Mouse (Mus musculus) stomach, embryonic 14.5 days (tissue): ENCODE measurements around the gene Tubb3. TPM values are rescaled to one million over a fixed set of nuclear protein-coding genes. Genes with fewer than 3 reads are reported as not detected.

Experiments
- ATAC-seq: fragments of 200-750 bp; cut with Nextera tagmentation; 2 replicates; pipeline ENCODE4 v1.8.0; 2017; ENCODE audit warnings: low read depth, moderate TSS enrichment; ENCODE audit not compliant: insufficient number of reproducible peaks, insufficient read depth, low FRiP score
- H3K27ac ChIP-seq: fragments of 300-500 bp; sonication (generic); 2 replicates; pipeline ENCODE4 v1.5.1; 2014; ENCODE audit warnings: mild to moderate bottlenecking, low read length, moderate library complexity, mixed read lengths
- H3K27me3 ChIP-seq: fragments of 300-500 bp; sonication (generic); 2 replicates; pipeline ENCODE4 v1.6.1; 2014; ENCODE audit warnings: low read length, control low read depth, mixed read lengths; ENCODE audit not compliant: control insufficient read depth, insufficient read depth
- H3K36me3 ChIP-seq: fragments of 300-500 bp; sonication (generic); 2 replicates; pipeline ENCODE4 v1.6.1; 2014; ENCODE audit warnings: mild to moderate bottlenecking, control low read depth, low read length, moderate library complexity, mixed read lengths; ENCODE audit not compliant: control insufficient read depth, insufficient read depth
- H3K4me1 ChIP-seq: fragments of 300-500 bp; sonication (generic); 2 replicates; pipeline ENCODE4 v1.6.1; 2014; ENCODE audit warnings: low read length, control low read depth, mixed read lengths; ENCODE audit not compliant: control insufficient read depth, insufficient read depth
- H3K4me2 ChIP-seq: fragments of 300-500 bp; sonication (generic); replicated peaks from 2 replicates; pipeline ENCODE4 v1.6.1; 2014; ENCODE audit warnings: low read depth, low read length, control low read depth
- H3K4me3 ChIP-seq: fragments of 300-500 bp; sonication (generic); 2 replicates; pipeline ENCODE4 v1.5.1; 2014; ENCODE audit warnings: low read depth, low read length, control low read depth
- H3K9ac ChIP-seq: fragments of 300-500 bp; sonication (generic); replicated peaks from 2 replicates; pipeline ENCODE4 v1.6.1; 2014; ENCODE audit warnings: low read depth, mild to moderate bottlenecking, control low read depth, low read length, moderate library complexity, mixed read lengths
- H3K9me3 ChIP-seq: fragments of 300-500 bp; sonication (generic); 2 replicates; pipeline ENCODE4 v1.6.1; 2016; ENCODE audit warnings: low read depth, low read length, control low read depth; ENCODE audit not compliant: control insufficient read depth
- WGBS: fragments of 180-500 bp; shearing (Covaris S2); extraction: QIAGEN DNeasy Blood & Tissue Kit; methylation state at CpG from one replicate; pipeline ENCODE4 v1.1.7; 2014; 5-methylcytosine and 5-hydroxymethylcytosine counted together
- polyA plus RNA-seq: library from polyadenylated mRNA; unstranded; fragments of >200 nt; fragmentation: Nextera tagmentation; extraction: Ambion mirVana; gene quantifications from 2 replicates; pipeline ENCODE4 v1.2.1, GENCODE M21; 2014

Tubb3 gene
- 83.3 and 89.6 TPM in 2 replicates for polyA plus RNA-seq

DNA sequence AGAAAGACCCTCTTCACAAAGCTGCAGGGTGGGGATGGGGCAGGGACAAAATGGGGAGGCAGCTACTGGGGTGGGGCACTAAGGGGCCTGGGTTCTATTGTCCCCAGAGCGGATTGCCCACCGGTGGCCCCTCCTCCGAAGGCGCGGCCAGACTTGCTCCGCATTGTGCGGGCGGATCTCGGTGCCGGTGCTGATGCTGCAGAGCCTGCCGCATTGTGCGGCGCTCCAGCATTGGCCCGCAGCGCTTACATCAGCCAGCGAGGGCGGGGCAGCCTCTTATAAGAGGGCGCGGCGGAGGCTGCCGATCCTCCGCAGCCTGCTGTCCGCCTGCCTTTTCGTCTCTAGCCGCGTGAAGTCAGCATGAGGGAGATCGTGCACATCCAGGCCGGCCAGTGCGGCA is at the start of gene Tubb3:
Tubb3 (plus strand) TSS at position 179 of the 400 bp plus-strand sequence.
- peaks cover 48% of the 10 kb centered on the region for H3K27me3 ChIP-seq
- H3K36me3 ChIP-seq: no peaks in the 10 kb centered on the region
- peak within 1 kb of the TSS; percentile 24 for H3K4me3 ChIP-seq
- under 1% methylated on average over 29 of the region's 29 CpGs for WGBS
- H3K27ac ChIP-seq: no peak within 1 kb of the TSS
- no peak within 1 kb of the TSS for H3K9ac ChIP-seq
- peak within 1 kb of the TSS; percentile 37 for H3K4me2 ChIP-seq
- H3K9me3 ChIP-seq: no peaks in the 10 kb centered on the region
- no peaks in the 10 kb centered on the region for H3K4me1 ChIP-seq
- peak; percentile 55; the same call in 1 of the 2 replicates for ATAC-seq

DNA sequence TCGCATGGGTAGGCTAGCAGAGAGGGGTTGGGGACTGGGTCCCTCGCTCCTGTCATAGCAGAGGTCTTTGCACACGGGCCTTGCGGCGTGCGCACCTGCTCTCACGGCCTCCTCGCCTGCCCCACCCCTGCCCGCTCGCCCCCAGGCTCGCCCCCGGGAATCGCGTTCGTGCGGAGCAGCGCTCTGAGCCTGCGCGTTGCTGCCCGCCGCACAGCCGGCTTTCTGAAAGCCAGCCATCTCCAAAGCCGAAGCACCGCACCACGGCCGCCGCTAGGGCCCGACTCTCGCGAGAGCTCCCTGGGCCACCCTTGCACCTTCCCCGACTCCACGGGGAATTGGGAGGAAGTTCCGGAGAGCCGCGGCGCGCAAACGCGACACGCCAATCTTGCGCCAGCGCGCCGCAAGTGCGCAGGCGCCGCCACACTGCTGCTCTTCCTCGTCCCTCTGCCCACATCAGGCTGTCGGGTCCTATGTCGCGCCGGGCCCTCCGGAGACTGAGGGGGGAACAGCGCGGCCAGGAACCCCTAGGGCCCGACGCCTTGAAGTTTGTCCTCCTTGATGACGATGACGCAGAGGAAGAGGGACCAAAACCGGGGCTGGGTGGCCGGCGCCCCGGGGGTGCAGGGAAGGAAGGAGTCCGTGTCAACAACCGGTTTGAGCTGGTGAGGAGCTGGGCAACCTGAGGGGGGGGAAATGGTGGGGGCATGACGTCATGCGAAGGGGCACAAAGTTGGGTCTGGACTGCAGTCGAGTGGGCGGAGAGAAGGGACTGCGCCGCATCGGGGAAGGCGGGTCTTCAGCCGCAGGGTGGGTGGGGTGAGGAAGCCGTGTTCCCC is 37.6 kb upstream of the Tubb3 start, which contains the start of gene Tcf25:
Tcf25 (plus strand) TSS at position 351 of the 836 bp plus-strand sequence.
- under 1% methylated on average over 75 of the region's 75 CpGs for WGBS
- no peaks in the 10 kb centered on the region for H3K36me3 ChIP-seq
- peak within 1 kb of the TSS; percentile 73 for H3K4me3 ChIP-seq
- peak within 1 kb of the TSS; percentile 67 for H3K9ac ChIP-seq
- H3K27me3 ChIP-seq: no peaks in the 10 kb centered on the region
- peak within 1 kb of the TSS; percentile 96 for H3K27ac ChIP-seq
- H3K4me2 ChIP-seq: peak within 1 kb of the TSS; percentile 87
- ATAC-seq: peak; percentile 92
- H3K4me1 ChIP-seq: peaks cover 5% of the 10 kb centered on the region; the same call in 1 of the 2 replicates
- H3K9me3 ChIP-seq: no peaks in the 10 kb centered on the region

DNA sequence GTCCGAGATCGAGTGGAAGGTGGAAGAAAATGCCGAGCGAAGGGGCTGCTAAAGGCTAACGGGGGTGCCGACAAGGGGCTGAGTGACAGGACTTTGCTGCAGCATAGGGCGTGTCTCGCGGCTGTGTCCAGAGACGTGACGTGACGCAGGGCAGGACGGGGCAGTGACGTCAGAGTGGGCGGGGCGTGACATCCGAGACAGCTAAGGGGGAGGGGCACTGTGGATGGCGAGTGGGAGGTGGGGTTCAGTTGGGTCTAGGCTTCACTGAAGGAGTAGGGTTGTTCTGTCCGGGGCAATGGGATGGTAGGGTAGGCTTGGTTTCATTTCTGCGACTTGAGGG is 37.0 kb upstream of the Tubb3 start:
- Histone ChIP-seq H3K9me3 (no peaks in the 10 kb centered on the region), H3K36me3 (no peaks in the 10 kb centered on the region), H3K4me2 (peak overlapping the region; percentile 87), H3K9ac (peak overlapping the region; percentile 67), H3K27ac (peak overlapping the region; percentile 96), H3K27me3 (no peaks in the 10 kb centered on the region), H3K4me1 (peaks cover 5% of the 10 kb centered on the region; the same call in 1 of the 2 replicates), H3K4me3 (peak overlapping the region; percentile 73)
- under 1% methylated on average over 20 of the region's 20 CpGs for WGBS
- peak; percentile 79 for ATAC-seq

GRCm38 (mm10) chr8:123375701-123376100 is 35.5 kb upstream of the Tubb3 start:
- Histone ChIP-seq H3K4me1 (peaks cover 5% of the 10 kb centered on the region; the same call in 1 of the 2 replicates), H3K4me3 (no peak overlapping the region), H3K9ac (no peak overlapping the region), H3K27me3 (no peaks in the 10 kb centered on the region), H3K36me3 (no peaks in the 10 kb centered on the region; the same call in 1 of the 2 replicates), H3K9me3 (no peaks in the 10 kb centered on the region), H3K27ac (no peak overlapping the region), H3K4me2 (no peak overlapping the region)
- no peak for ATAC-seq
- 86% methylated on average over 10 of the region's 10 CpGs for WGBS

DNA sequence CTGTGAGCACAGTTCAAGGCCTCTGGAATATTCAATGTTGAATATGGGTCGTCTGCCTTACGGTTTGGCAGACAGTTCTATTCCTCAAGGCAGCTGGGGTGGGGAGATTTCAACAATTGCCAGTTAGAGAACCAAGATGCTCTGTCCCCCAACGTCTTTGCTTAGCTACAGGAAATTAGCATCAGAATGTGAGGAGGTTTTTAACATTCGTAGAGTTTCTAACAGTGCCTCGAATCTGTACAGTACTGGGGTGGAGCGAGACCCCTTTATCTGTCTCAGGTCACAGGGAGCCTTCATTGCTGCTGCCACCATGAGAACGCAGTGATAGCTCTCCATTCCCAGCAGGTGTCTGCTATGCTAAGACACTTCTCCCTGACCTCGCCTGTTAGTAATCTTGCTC is 35.1 kb upstream of the Tubb3 start:
- H3K9me3 ChIP-seq: no peaks in the 10 kb centered on the region
- no peak overlapping the region for H3K4me2 ChIP-seq
- no peak overlapping the region for H3K4me3 ChIP-seq
- H3K36me3 ChIP-seq: no peaks in the 10 kb centered on the region; the same call in 1 of the 2 replicates
- no peak overlapping the region for H3K9ac ChIP-seq
- 78% methylated on average over 8 of the region's 8 CpGs for WGBS
- peaks cover 5% of the 10 kb centered on the region; the same call in 1 of the 2 replicates for H3K4me1 ChIP-seq
- no peaks in the 10 kb centered on the region for H3K27me3 ChIP-seq
- H3K27ac ChIP-seq: no peak overlapping the region
- no peak for ATAC-seq

DNA sequence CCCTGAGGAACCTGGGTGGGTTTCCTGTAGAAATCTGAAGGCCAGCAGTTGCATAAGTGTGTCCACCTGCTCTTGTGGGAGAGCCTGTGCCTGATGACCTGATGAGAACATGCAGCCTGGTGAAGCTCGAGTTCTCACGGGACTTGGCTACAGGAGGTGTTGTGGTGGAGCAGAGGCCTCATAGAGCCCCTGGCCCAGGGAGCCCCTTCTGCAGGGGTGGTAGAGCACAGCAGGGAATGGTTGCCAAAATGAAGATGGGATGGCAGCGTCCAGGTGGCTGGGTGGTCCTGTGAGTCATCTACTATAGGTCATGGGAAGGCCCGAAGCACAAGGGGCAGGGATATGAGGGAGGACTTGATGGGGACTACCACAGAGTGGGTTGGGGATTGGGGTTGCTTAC is 29.5 kb upstream of the Tubb3 start:
- 86% methylated on average over 4 of the region's 4 CpGs for WGBS
- no peak overlapping the region for H3K27ac ChIP-seq
- no peaks in the 10 kb centered on the region for H3K4me1 ChIP-seq
- no peak for ATAC-seq
- H3K9ac ChIP-seq: no peak overlapping the region
- no peaks in the 10 kb centered on the region for H3K27me3 ChIP-seq
- H3K9me3 ChIP-seq: no peaks in the 10 kb centered on the region
- H3K4me2 ChIP-seq: no peak overlapping the region
- peaks cover 51% of the 10 kb centered on the region for H3K36me3 ChIP-seq
- no peak overlapping the region for H3K4me3 ChIP-seq

GRCm38 (mm10) chr8:123382516-123382915 is 28.7 kb upstream of the Tubb3 start:
- ATAC-seq: no peak
- WGBS: 87% methylated on average over 8 of the region's 8 CpGs
- H3K9me3 ChIP-seq: no peaks in the 10 kb centered on the region
- peaks cover 59% of the 10 kb centered on the region for H3K36me3 ChIP-seq
- H3K27me3 ChIP-seq: no peaks in the 10 kb centered on the region
- no peak overlapping the region for H3K27ac ChIP-seq
- H3K4me1 ChIP-seq: no peaks in the 10 kb centered on the region
- no peak overlapping the region for H3K4me3 ChIP-seq
- H3K9ac ChIP-seq: no peak overlapping the region
- H3K4me2 ChIP-seq: no peak overlapping the region

DNA sequence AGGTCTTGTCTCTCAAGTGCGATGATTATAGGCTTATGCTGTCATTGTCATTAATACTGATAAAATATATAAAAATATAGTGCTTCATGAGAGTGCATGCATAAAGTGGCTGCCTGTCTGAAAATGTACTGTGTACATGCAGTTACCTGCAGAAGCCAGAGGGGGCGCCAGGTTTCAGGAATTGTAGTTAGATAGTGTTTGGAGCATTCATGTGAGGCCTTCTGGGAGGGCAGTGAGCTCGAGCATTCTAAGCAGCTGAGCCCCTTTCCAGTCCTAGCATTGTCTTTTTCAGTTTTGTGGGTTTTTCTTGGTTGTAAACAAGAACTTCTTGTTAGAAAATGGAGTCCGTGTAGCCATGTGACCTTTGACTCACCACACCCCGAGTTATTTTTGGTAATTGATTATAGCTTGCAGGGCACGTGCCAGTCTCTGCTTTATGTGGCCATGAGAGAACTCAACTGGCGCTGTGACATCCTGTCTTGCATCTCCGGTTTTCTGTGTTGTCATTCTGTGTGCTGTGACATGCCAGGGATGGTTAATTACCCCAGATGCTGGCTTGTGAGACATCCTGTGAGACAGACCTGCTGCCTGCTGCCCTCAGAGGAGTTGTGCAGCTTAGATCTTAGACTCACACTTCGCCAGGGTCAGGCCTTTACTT is 26.2 kb upstream of the Tubb3 start:
- H3K4me3 ChIP-seq: no peak overlapping the region
- no peaks in the 10 kb centered on the region for H3K9me3 ChIP-seq
- H3K4me2 ChIP-seq: no peak overlapping the region
- H3K36me3 ChIP-seq: peaks cover 82% of the 10 kb centered on the region
- H3K9ac ChIP-seq: no peak overlapping the region
- no peak overlapping the region for H3K27ac ChIP-seq
- H3K4me1 ChIP-seq: no peaks in the 10 kb centered on the region
- H3K27me3 ChIP-seq: no peaks in the 10 kb centered on the region
- WGBS: 66% methylated on average over 9 of the region's 9 CpGs
- ATAC-seq: no peak
